Comparison of ENCODE assay signal across 9 mouse cellular contexts in the genomic region with DNA sequence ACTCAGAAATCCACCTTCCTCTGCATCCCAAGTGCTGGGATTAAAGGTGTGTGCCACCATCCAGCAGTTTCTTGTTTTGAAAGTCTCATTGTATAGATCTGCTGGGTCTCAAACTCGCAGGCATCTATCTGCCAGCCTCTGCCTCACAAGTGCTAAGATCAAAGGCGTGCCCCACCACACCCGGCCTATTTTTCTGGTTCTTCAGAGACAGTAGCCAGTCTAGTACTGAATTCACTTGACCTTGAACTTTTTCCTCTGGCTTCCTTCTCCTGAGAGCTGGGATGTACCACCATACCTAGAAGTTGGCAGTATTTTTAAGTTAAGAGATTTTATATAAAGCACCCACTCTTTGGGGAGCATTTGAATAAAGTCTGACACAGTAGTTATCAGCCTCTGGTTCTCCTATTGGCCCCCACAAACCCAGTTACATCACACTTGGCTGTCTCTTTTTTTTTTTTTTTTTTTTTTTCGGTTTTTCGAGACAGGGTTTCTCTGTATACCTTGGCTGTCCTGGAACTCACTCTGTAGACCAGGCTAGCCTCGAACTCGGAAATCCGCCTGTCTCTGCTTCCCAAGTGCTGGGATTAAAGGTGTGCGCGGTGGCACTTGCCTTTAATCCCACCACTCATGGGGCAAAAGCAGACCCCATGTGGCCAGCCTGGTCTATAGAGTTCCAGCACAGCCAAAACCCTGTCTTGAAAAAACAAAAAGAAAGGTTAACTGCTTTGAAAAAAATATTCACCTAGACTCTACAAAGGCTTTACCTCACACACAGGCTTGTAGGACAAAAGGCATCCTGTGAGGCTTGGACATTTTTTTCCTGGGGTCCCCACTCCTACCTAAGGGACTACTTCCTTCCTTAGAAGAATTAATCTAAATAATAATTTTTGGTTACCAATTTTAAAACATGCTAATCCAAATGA. TPM values are rescaled to one million over a fixed set of nuclear protein-coding genes. Genes with fewer than 3 reads are reported as not detected.
A peak's percentile ranks its signal among the peaks of the same experiment; 100 is the strongest.
DNase-seq lines count a peak whose midpoint lies in the region; ATAC-seq lines count a peak whose summit lies in the region.
"Had no signal": no experiment of that assay in that cellular context is flagged by ENCODE, and none has a peak within 500 bp of the region (broad histone marks: within the 10 kb centered on the region; RNA-seq: fewer than 3 reads in every experiment).

No protein-coding gene starts in this region.

- H3K9ac ChIP-seq in lung, embryonic 16.5 days (ENCODE audit: low read length) = peak overlapping the region; percentile 66
- peak overlapping the region; percentile 26; the same call in 1 of the 2 replicates for H3K9ac ChIP-seq in hindbrain, embryonic 14.5 days
- H3K9ac ChIP-seq in midbrain, embryonic 15.5 days = no peak overlapping the region; the same call in 1 of the 2 replicates

- H3K4me3 ChIP-seq in lung, embryonic 16.5 days (ENCODE audit: low read length) = peak overlapping the region; percentile 54
- peak overlapping the region; percentile 69 for H3K4me3 ChIP-seq in hindbrain, embryonic 14.5 days (replicated peaks; ENCODE audit: low read length)
- H3K4me3 ChIP-seq in midbrain, embryonic 15.5 days = peak overlapping the region; percentile 80

- peaks cover 4% of the 10 kb centered on the region; the same call in 1 of the 2 replicates for H3K4me1 ChIP-seq in lung, embryonic 16.5 days (replicated peaks; ENCODE audit: control insufficient read depth, insufficient read depth, low read length)
- peaks cover 6% of the 10 kb centered on the region for H3K4me1 ChIP-seq in hindbrain, embryonic 14.5 days (replicated peaks; ENCODE audit: control insufficient read depth, insufficient read depth, low read length)
- H3K4me1 ChIP-seq in midbrain, embryonic 15.5 days = peaks cover 15% of the 10 kb centered on the region

- 83% methylated on average over 10 of the region's 10 CpGs for WGBS in lung, embryonic 16.5 days
- WGBS in hindbrain, embryonic 14.5 days = 87% methylated on average over 10 of the region's 10 CpGs
- WGBS in midbrain, embryonic 15.5 days = 86% methylated on average over 10 of the region's 10 CpGs

- no peak for DNase-seq in lung, postnatal 10 days
- DNase-seq in cerebellum, postnatal 14 days = peak; percentile 37 to 42
- peak; percentile 37 for DNase-seq in hindbrain, embryonic 14.5 days (ENCODE audit: low spot score)
- no peak for DNase-seq in embryo, embryonic 11 days
- DNase-seq in embryo, embryonic 9.5 days (ENCODE audit: extremely low spot score) = no peak
- no peak for DNase-seq in kidney, postnatal 10 days

- peak overlapping the region; percentile 78 for H3K4me2 ChIP-seq in lung, embryonic 16.5 days (ENCODE audit: low read depth, low read length)
- H3K4me2 ChIP-seq in hindbrain, embryonic 14.5 days (replicated peaks) = peak overlapping the region; percentile 50
- peak overlapping the region; percentile 59 for H3K4me2 ChIP-seq in midbrain, embryonic 15.5 days

- H3K27ac ChIP-seq in lung, embryonic 16.5 days (ENCODE audit: low read length) = peak overlapping the region; percentile 65; the same call in 1 of the 2 replicates
- H3K27ac ChIP-seq in hindbrain, embryonic 14.5 days = peak overlapping the region; percentile 97
- peak overlapping the region; percentile 97 for H3K27ac ChIP-seq in midbrain, embryonic 15.5 days

- H3K27me3 ChIP-seq in lung, embryonic 16.5 days (ENCODE audit: control insufficient read depth, insufficient read depth, low read depth, low read length) = no peaks in the 10 kb centered on the region
- H3K27me3 ChIP-seq in hindbrain, embryonic 14.5 days (ENCODE audit: control insufficient read depth, insufficient read depth, low read length) = no peaks in the 10 kb centered on the region
- H3K27me3 ChIP-seq in midbrain, embryonic 15.5 days (replicated peaks) = no peaks in the 10 kb centered on the region

- ATAC-seq in lung, embryonic 16.5 days (ENCODE audit: low read depth) = no peak
- peak; percentile 1; the same call in 1 of the 2 replicates for ATAC-seq in hindbrain, embryonic 14.5 days (ENCODE audit: low FRiP score)
- ATAC-seq in midbrain, embryonic 15.5 days (replicated peaks) = peak; percentile 8

- H3K9me3 ChIP-seq in lung, embryonic 16.5 days (ENCODE audit: control insufficient read depth, low read length) = no peaks in the 10 kb centered on the region
- H3K9me3 ChIP-seq in hindbrain, embryonic 14.5 days (ENCODE audit: control insufficient read depth, low read length) = no peaks in the 10 kb centered on the region
- no peaks in the 10 kb centered on the region for H3K9me3 ChIP-seq in midbrain, embryonic 15.5 days

- peaks cover 15% of the 10 kb centered on the region for H3K36me3 ChIP-seq in lung, embryonic 16.5 days (ENCODE audit: control insufficient read depth, insufficient read depth, low read length)
- peaks cover 21% of the 10 kb centered on the region for H3K36me3 ChIP-seq in hindbrain, embryonic 14.5 days (replicated peaks; ENCODE audit: control insufficient read depth, insufficient read depth)
- peaks cover 11% of the 10 kb centered on the region; the same call in 1 of the 2 replicates for H3K36me3 ChIP-seq in midbrain, embryonic 15.5 days (replicated peaks)

RNA-seq across cellular contexts. Expression of gene Eif1, which starts 0.9 kb away (rescaled TPM):
- 1,740 and 1,854 TPM in 2 replicates for polyA plus RNA-seq in lung, embryonic 16.5 days (2015; fragmentation: Nextera tagmentation; extraction: Ambion mirVana)
- 1,239 and 1,372 TPM in 2 replicates for polyA plus RNA-seq in hindbrain, embryonic 14.5 days (2014; fragmentation: Nextera tagmentation; extraction: Ambion mirVana)
- 1,086 and 1,110 TPM in 2 replicates for polyA plus RNA-seq in midbrain, embryonic 15.5 days (2015; fragmentation: Nextera tagmentation; extraction: Ambion mirVana)

RNA-seq across cellular contexts. Expression of gene Gast, which starts 15.4 kb away (rescaled TPM):
- not detected in 2 replicates for polyA plus RNA-seq in lung, embryonic 16.5 days (2015; fragmentation: Nextera tagmentation; extraction: Ambion mirVana)
- polyA plus RNA-seq in hindbrain, embryonic 14.5 days (2014; fragmentation: Nextera tagmentation; extraction: Ambion mirVana) = 0.50 TPM in 1 of 2 replicates, not detected in the other
- polyA plus RNA-seq in midbrain, embryonic 15.5 days (2015; fragmentation: Nextera tagmentation; extraction: Ambion mirVana) = 2.0 and 2.3 TPM in 2 replicates
- polyA plus RNA-seq: gonadal fat pad, adult 2 months had no signal

RNA-seq across cellular contexts. Expression of gene Hap1, which starts 37.1 kb away (rescaled TPM):
- 19.2 and 19.7 TPM in 2 replicates for polyA plus RNA-seq in lung, embryonic 16.5 days (2015; fragmentation: Nextera tagmentation; extraction: Ambion mirVana)
- 105 and 137 TPM in 2 replicates for polyA plus RNA-seq in hindbrain, embryonic 14.5 days (2014; fragmentation: Nextera tagmentation; extraction: Ambion mirVana)
- 315 and 316 TPM in 2 replicates for polyA plus RNA-seq in midbrain, embryonic 15.5 days (2015; fragmentation: Nextera tagmentation; extraction: Ambion mirVana)

RNA-seq across cellular contexts. Expression of gene Krt42, which starts 49.1 kb away (rescaled TPM):
- polyA plus RNA-seq in lung, embryonic 16.5 days (2015; fragmentation: Nextera tagmentation; extraction: Ambion mirVana) = not detected in 2 replicates
- not detected in 2 replicates for polyA plus RNA-seq in hindbrain, embryonic 14.5 days (2014; fragmentation: Nextera tagmentation; extraction: Ambion mirVana)
- polyA plus RNA-seq in midbrain, embryonic 15.5 days (2015; fragmentation: Nextera tagmentation; extraction: Ambion mirVana) = not detected in 2 replicates
- polyA plus RNA-seq: gonadal fat pad, adult 2 months had no signal

RNA-seq across cellular contexts. Expression of gene Krt17, which starts 58.0 kb away (rescaled TPM):
- polyA plus RNA-seq in lung, embryonic 16.5 days (2015; fragmentation: Nextera tagmentation; extraction: Ambion mirVana) = 8.4 and 15.5 TPM in 2 replicates
- 0.13 and 0.16 TPM in 2 replicates for polyA plus RNA-seq in hindbrain, embryonic 14.5 days (2014; fragmentation: Nextera tagmentation; extraction: Ambion mirVana)
- polyA plus RNA-seq in midbrain, embryonic 15.5 days (2015; fragmentation: Nextera tagmentation; extraction: Ambion mirVana) = 1.1 TPM in 1 of 2 replicates, not detected in the other

Comparison
In these comparisons a context has a peak if more than half of its experiments do, and no peak if none do; other contexts are left out.
1. DNase-seq: peak in cerebellum, postnatal 14 days (2 of 2) and hindbrain, embryonic 14.5 days (single experiment); none in lung, postnatal 10 days (single experiment), embryo, embryonic 11 days (single experiment), embryo, embryonic 9.5 days (single experiment) and kidney, postnatal 10 days (single experiment).
2. Peak in every context shown above with its lines, with median percentiles within 50 percentile points of each other: H3K27ac ChIP-seq, H3K4me2 ChIP-seq and H3K4me3 ChIP-seq.